Mouse (Mus musculus) embryonic facial prominence, embryonic 13.5 days (tissue): Measurements from ENCODE around the gene Tsc22d3. TPM values are rescaled to one million over a fixed set of nuclear protein-coding genes. Genes with fewer than 3 reads are reported as not detected.

Experiments
- ATAC-seq: fragments of 200-750 bp; cut with Nextera tagmentation; 2 replicates; pipeline ENCODE4 v1.8.0; 2017; ENCODE audit warnings: low read depth; ENCODE audit not compliant: insufficient number of reproducible peaks, insufficient read depth, low FRiP score, low TSS enrichment
- H3K27ac ChIP-seq: fragments of 300-500 bp; sonication (generic); 2 replicates; pipeline ENCODE4 v1.5.1; 2015; ENCODE audit warnings: moderate library complexity, mild to moderate bottlenecking, inconsistent platforms
- H3K27me3 ChIP-seq: fragments of 300-500 bp; sonication (generic); 2 replicates; pipeline ENCODE4 v1.6.1; 2015; ENCODE audit warnings: mild to moderate bottlenecking, inconsistent platforms
- H3K36me3 ChIP-seq: fragments of 300-500 bp; sonication (generic); 2 replicates; pipeline ENCODE4 v1.6.1; 2015; ENCODE audit warnings: mild to moderate bottlenecking, inconsistent platforms
- H3K4me1 ChIP-seq: fragments of 300-500 bp; sonication (generic); 2 replicates; pipeline ENCODE4 v1.6.1; 2015; ENCODE audit warnings: inconsistent platforms
- H3K4me2 ChIP-seq: fragments of 300-500 bp; sonication (generic); 2 replicates; pipeline ENCODE4 v1.6.1; 2015; ENCODE audit warnings: moderate library complexity, mild to moderate bottlenecking, inconsistent platforms
- H3K4me3 ChIP-seq: fragments of 300-500 bp; sonication (generic); 2 replicates; pipeline ENCODE4 v1.5.1; 2015; ENCODE audit warnings: mild to moderate bottlenecking, inconsistent platforms
- H3K9ac ChIP-seq: fragments of 300-500 bp; sonication (generic); 2 replicates; pipeline ENCODE4 v1.6.1; 2015; ENCODE audit warnings: mild to moderate bottlenecking, inconsistent platforms
- H3K9me3 ChIP-seq: fragments of 300-500 bp; sonication (generic); 2 replicates; pipeline ENCODE4 v1.6.1; 2016; ENCODE audit warnings: inconsistent platforms
- WGBS: fragments of 180-500 bp; shearing (Covaris S2); methylation state at CpG from one replicate; pipeline ENCODE4 v1.1.7; 2015; ENCODE audit warnings: mixed read lengths; 5-methylcytosine and 5-hydroxymethylcytosine counted together
- polyA plus RNA-seq: library from polyadenylated mRNA; unstranded; fragments of >200 nt; fragmentation: Nextera tagmentation; extraction: Ambion mirVana; gene quantifications from 2 replicates; pipeline ENCODE4 v1.2.1, GENCODE M21; 2015

The Tsc22d3 gene
- polyA plus RNA-seq, 1 experiment from 2014 or later = 105 TPM

DNA sequence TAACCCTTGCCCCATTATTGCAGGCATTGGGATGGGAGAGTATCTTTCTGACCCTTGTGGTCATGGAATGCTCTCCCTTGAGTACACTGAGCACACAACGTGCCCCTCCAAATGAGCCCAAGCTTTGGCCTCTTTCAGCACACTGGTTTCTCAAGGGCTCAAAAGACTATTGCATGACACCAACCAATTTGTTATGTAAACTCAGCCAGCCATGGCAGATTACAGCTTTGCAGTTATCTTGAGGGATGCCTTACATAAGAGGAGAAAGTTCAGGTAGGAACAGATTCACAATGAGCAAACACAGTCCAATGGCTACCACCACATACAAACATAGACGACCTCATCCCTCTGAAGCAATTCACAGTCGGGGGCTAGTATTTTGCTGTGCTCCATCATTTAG is 9.3 kb downstream of the Tsc22d3 start:
- Histone ChIP-seq H3K27me3 (peaks cover 53% of the 10 kb centered on the region), H3K4me2 (no peak overlapping the region), H3K27ac (no peak overlapping the region), H3K4me1 (no peaks in the 10 kb centered on the region), H3K9ac (no peak overlapping the region), H3K36me3 (no peaks in the 10 kb centered on the region), H3K9me3 (no peaks in the 10 kb centered on the region), H3K4me3 (no peak overlapping the region)
- ATAC-seq = no peak
- WGBS = 69% methylated on average over 3 of the region's 3 CpGs

DNA sequence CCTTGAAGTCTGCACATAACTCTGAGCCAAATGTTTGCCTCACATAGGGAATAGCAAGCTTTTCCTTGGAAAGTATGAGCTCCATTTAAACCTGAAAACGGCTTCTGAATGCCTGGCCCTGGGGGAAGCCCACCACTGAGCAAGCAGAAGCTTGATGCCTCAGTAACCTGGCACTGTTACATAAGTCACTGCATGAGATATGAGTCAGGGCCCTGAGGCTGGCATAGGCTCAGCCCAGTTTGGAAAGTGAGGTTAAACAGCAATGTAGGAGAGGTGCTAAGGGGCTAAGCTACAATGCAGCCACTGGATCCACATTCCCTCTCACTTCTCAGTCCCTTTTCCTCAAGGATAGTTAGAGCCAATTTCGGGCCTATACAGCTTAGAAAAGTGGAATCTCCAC is 10.3 kb downstream of the Tsc22d3 start:
- ATAC-seq = no peak
- peaks cover 50% of the 10 kb centered on the region for H3K27me3 ChIP-seq

DNA sequence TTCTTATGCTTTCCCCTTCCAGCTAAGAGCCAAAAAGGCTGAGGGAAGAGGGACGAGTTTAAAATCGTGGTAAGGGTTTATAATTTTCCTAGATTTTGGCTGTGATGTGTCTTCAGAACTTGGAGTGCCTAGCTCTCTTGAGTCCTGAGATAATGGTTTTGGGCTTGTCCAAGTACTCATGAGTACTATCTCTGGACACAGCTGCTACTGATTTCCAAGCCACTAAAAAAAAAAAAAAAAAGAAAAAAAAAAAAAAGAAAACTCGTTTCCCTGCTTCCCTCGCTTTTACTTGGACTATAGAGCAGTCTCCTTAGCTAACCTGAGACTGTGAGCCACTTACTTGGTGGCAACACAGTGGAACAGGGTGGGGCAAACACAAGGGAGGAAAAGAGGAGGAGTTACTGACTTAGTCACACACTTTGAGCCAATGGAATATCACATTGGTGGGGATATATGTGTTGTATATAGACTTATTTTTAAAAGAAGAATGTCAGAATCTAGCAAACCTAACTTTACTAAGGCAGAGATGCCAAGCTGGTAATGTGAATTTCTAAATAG is 11.2 kb downstream of the Tsc22d3 start:
- WGBS = 73% methylated on average over 4 of the region's 4 CpGs
- H3K9me3 ChIP-seq = no peaks in the 10 kb centered on the region
- no peaks in the 10 kb centered on the region for H3K4me1 ChIP-seq
- H3K27me3 ChIP-seq = peaks cover 58% of the 10 kb centered on the region
- H3K27ac ChIP-seq = no peak overlapping the region
- ATAC-seq = no peak
- no peak overlapping the region for H3K9ac ChIP-seq
- no peak overlapping the region for H3K4me2 ChIP-seq
- H3K4me3 ChIP-seq = no peak overlapping the region
- H3K36me3 ChIP-seq = no peaks in the 10 kb centered on the region

More for the DNA sequence above, 10.3 kb downstream of the Tsc22d3 start:
- 64% methylated on average over 2 of the region's 2 CpGs for WGBS
- Histone ChIP-seq H3K4me1 (no peaks in the 10 kb centered on the region), H3K9ac (no peak overlapping the region), H3K4me3 (no peak overlapping the region), H3K27ac (no peak overlapping the region), H3K9me3 (no peaks in the 10 kb centered on the region), H3K36me3 (no peaks in the 10 kb centered on the region), H3K4me2 (no peak overlapping the region)

DNA sequence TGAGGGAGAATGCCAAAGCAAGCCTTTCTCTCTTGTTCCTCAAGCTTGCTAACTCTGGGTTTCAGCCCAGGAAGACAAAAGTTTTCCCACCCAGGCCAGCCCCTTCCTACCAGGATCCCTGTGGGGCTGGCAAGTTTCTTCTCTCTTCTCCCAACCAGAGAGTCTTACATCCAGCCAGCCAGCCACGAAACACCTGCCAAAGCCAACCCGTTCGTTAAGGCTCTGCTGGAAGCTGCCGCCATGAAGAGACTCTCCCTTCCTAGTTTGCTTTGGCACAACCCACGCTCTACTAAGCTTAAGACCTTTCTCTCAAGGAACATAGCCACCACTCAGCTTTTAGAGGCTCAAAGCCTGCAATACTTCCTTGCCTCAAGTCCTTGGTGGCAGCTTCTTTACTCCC is 11.9 kb downstream of the Tsc22d3 start:
- H3K27ac ChIP-seq = no peak overlapping the region
- H3K4me3 ChIP-seq = no peak overlapping the region
- no peak overlapping the region for H3K4me2 ChIP-seq
- no peaks in the 10 kb centered on the region for H3K4me1 ChIP-seq
- WGBS = 82% methylated on average over 5 of the region's 5 CpGs
- no peaks in the 10 kb centered on the region for H3K9me3 ChIP-seq
- no peak overlapping the region for H3K9ac ChIP-seq
- H3K27me3 ChIP-seq = peaks cover 66% of the 10 kb centered on the region
- no peak for ATAC-seq
- H3K36me3 ChIP-seq = no peaks in the 10 kb centered on the region

DNA sequence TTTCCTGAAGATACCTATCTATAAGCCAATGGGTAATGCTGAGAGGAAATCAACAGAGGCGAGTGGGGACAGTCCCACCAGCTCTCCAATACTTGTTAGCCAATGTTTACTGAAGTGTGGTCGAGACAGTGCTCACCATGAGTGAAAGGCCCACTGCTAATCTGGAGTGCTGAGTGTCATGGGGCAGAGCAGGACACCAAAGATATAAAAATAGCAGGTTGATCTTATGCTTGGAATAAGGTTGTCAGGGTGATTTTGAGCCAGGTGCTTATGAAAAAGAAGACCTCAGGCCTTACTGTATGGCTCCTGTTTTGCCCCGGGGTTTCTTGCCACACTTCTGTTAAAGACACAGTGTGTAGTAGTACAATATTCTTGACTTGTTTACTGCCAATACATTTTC is 20.0 kb downstream of the Tsc22d3 start:
- peaks cover 78% of the 10 kb centered on the region for H3K27me3 ChIP-seq
- WGBS = 69% methylated on average over 3 of the region's 3 CpGs
- ATAC-seq = no peak

DNA sequence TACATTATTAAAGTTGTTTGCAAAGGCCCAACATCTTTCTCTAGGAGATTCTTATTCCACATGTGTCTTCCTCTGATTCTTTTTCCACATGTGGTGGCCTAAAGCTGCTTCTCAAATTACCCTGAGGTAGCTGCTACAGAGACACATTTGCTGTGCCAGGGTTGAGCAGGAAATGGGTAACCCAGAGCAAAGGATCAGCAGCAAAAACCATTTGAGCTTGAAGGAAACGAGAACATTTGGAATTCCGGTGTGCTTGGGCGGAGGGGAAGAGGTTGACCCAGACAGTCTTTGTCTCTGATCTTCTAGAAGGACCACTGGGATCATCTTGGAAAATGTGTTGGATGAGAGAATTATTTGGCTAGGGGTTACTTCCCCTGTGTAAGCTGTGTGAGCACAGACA is 24.8 kb downstream of the Tsc22d3 start:
- no peak for ATAC-seq
- Histone ChIP-seq H3K27me3 (peaks cover 68% of the 10 kb centered on the region), H3K9ac (no peak overlapping the region), H3K4me1 (no peaks in the 10 kb centered on the region), H3K4me2 (no peak overlapping the region), H3K4me3 (no peak overlapping the region), H3K36me3 (no peaks in the 10 kb centered on the region), H3K27ac (no peak overlapping the region), H3K9me3 (no peaks in the 10 kb centered on the region)
- 65% methylated on average over 3 of the region's 3 CpGs for WGBS

More for the DNA sequence above, 20.0 kb downstream of the Tsc22d3 start:
- no peaks in the 10 kb centered on the region for H3K36me3 ChIP-seq
- H3K4me2 ChIP-seq = no peak overlapping the region
- H3K9ac ChIP-seq = no peak overlapping the region
- H3K4me3 ChIP-seq = no peak overlapping the region
- H3K4me1 ChIP-seq = no peaks in the 10 kb centered on the region
- no peaks in the 10 kb centered on the region for H3K9me3 ChIP-seq
- no peak overlapping the region for H3K27ac ChIP-seq

DNA sequence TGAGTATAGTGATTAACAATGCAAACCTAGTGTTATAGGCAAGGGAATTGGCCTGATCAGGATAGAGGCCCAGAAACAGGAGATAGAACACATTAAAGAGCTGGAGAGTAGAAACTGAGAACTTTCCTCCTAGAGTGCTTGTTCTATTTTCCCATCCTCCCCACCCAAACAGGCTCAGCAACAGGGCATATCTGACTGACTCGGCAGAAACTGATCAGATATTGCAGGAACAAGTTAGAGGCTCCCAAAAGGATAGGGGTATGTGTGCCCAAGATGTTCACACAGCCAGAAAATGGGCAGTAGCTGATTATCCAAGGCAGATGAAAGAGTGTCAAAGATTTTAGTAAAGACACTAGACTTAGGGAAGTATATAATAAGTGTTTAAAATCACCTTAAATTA is 25.3 kb downstream of the Tsc22d3 start:
- 48% methylated on average over 1 of the region's 1 CpGs for WGBS
- H3K4me3 ChIP-seq = no peak overlapping the region
- ATAC-seq = no peak
- no peaks in the 10 kb centered on the region for H3K36me3 ChIP-seq
- no peaks in the 10 kb centered on the region for H3K4me1 ChIP-seq
- H3K9me3 ChIP-seq = no peaks in the 10 kb centered on the region
- H3K9ac ChIP-seq = no peak overlapping the region
- H3K27me3 ChIP-seq = peaks cover 70% of the 10 kb centered on the region
- H3K27ac ChIP-seq = no peak overlapping the region
- H3K4me2 ChIP-seq = no peak overlapping the region

DNA sequence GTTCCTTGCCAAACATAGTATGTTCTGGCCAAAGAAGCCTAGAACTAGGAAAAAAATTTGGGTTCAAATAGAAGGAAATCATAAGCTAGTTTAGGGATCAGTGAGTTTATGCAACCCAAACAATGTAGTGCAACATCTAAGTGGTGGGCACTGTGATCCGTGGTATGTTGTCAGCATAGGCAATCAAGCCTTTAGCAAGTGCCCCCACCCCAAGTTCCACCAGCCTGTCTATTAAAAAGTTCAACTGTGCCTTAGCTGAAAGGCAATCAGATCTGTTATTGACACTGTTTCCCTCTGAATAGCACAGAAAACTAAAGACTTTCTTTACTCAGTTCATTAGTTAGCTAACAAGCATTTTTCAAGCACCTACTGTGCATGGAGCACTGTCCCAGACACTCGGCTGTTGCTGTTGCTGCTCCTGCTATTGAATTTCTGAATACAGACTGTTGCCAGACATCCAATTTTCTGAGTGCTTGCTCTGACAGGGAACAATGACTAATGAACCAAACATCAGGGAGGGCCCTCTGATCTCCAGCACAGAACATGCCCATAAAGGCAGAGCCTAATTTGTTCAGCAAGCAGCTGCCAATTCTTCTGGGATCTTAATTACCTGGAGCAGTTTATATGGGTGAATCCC is 27.6 kb downstream of the Tsc22d3 start:
- H3K4me1 ChIP-seq = no peaks in the 10 kb centered on the region
- no peak overlapping the region for H3K4me2 ChIP-seq
- no peaks in the 10 kb centered on the region for H3K9me3 ChIP-seq
- no peaks in the 10 kb centered on the region for H3K36me3 ChIP-seq
- ATAC-seq = no peak
- H3K27ac ChIP-seq = no peak overlapping the region
- no peak overlapping the region for H3K4me3 ChIP-seq
- no peak overlapping the region for H3K9ac ChIP-seq
- 56% methylated on average over 2 of the region's 2 CpGs for WGBS
- H3K27me3 ChIP-seq = peaks cover 80% of the 10 kb centered on the region

DNA sequence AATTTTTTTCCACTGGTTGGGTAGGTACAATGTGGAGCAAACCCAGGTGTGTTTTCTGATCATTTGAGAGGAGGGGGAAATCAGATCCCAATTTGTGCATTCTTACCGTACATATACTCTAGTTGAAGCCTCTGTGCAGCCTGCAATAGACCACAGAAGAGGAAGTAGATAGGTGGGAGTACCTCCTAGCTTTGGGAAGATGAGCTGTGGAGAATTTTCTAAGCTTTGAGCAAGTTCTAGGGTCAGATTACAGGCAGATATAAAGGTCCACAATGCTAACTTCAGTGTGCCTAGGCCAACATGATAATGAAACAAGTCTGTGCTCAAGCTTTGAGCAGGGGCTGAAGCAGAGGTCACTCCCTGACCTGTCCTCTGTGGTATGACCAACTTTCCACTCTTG is 30.9 kb downstream of the Tsc22d3 start:
- Histone ChIP-seq H3K36me3 (no peaks in the 10 kb centered on the region), H3K27me3 (peaks cover 70% of the 10 kb centered on the region), H3K27ac (no peak overlapping the region), H3K4me2 (no peak overlapping the region), H3K4me3 (no peak overlapping the region), H3K9ac (no peak overlapping the region), H3K4me1 (no peaks in the 10 kb centered on the region), H3K9me3 (no peaks in the 10 kb centered on the region)
- no peak for ATAC-seq
- WGBS = 71% methylated on average over 1 of the region's 1 CpGs

DNA sequence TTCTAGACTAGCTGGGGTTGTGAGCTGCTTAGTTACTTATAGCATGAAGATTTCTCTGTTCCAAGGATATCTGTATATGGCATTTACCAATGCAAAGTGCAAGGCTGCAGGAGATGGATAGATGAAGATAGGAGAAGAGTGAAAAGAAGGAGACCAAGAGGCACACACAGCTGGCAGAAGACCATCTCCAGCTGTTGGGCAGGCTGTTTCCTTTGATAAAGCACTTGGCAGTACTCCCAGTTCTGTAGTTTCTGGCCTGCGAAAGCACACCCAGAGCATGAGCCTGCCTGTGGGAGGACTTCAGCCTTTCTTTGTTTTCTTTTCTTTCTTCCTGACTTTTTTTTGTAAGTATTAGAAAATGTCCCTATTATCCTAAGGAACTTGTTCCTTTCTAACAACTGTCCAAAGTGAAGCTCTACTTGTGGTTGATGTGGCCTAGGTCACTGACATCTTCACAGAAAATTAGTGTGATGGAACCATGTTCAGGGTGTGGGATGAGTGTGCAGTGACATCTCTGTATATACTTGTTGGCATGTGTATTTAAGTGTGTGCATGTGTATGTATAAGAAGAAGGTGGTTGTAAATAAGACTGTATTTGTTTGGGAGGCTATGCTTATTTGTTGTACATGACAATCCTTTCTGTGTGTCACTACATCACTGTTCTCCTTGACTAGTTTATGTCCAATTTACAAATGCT is 32.6 kb downstream of the Tsc22d3 start:
- H3K27me3 ChIP-seq = peaks cover 65% of the 10 kb centered on the region
- no peak overlapping the region for H3K4me3 ChIP-seq
- H3K4me2 ChIP-seq = no peak overlapping the region
- no peak overlapping the region for H3K27ac ChIP-seq
- no peaks in the 10 kb centered on the region for H3K9me3 ChIP-seq
- H3K36me3 ChIP-seq = no peaks in the 10 kb centered on the region
- no peak for ATAC-seq
- no peaks in the 10 kb centered on the region for H3K4me1 ChIP-seq
- H3K9ac ChIP-seq = no peak overlapping the region
- WGBS = 82% methylated on average over 1 of the region's 1 CpGs

DNA sequence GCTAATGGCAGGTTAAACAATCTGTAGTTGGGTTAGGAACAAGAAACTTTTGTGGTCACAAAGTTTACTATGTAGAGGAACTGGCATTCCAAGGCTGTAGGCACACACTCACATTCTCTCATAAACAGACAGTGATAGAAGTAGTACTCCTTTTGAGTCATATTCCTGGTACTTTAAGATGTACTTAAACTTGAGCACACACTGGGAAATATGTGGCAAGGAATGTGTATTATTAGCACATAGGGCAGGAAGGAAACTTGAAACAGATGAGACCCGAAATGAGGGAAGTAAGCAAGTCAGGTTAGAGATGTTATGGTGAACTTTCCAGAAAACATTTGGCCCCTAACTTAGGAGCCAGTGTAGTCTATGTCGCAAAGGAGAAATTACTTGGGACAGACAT is 34.7 kb downstream of the Tsc22d3 start:
- Histone ChIP-seq H3K36me3 (no peaks in the 10 kb centered on the region), H3K27me3 (peaks cover 56% of the 10 kb centered on the region), H3K27ac (no peak overlapping the region), H3K9ac (no peak overlapping the region), H3K4me2 (no peak overlapping the region), H3K4me1 (no peaks in the 10 kb centered on the region), H3K4me3 (no peak overlapping the region), H3K9me3 (no peaks in the 10 kb centered on the region)
- ATAC-seq = no peak
- WGBS = 79% methylated on average over 2 of the region's 2 CpGs

DNA sequence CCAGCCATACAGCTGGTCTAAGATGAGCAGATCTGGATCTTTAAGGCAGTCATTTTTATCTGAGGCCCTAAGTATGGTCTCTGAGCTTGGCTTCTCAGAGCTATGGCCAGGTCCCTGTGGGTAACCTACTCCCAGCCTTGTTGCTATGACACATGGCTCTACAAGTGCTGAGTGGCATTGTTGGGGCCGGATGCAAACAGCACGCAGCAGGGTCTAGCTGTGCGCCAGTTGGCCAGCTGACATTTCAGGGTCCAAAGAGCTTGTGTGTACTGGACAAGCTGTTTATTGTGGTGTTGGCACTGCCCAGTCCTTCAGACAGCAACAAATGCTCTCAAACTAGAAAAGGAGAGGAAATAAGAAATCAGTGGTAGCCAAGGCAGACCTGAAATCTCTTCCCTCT is 35.2 kb downstream of the Tsc22d3 start:
- peaks cover 51% of the 10 kb centered on the region for H3K27me3 ChIP-seq
- WGBS = 95% methylated on average over 3 of the region's 3 CpGs
- H3K4me1 ChIP-seq = no peaks in the 10 kb centered on the region
- no peak overlapping the region for H3K9ac ChIP-seq
- H3K4me2 ChIP-seq = no peak overlapping the region
- no peak overlapping the region for H3K4me3 ChIP-seq
- no peak overlapping the region for H3K27ac ChIP-seq
- ATAC-seq = no peak
- no peaks in the 10 kb centered on the region for H3K36me3 ChIP-seq
- H3K9me3 ChIP-seq = no peaks in the 10 kb centered on the region
